Mouse (Mus musculus): ENCODE measurements around the gene Stat5b.

- TF ChIP-seq CTCF (IDR thresholded peaks at IDR 0.05; ENCODE audit: borderline replicate concordance, insufficient read depth, low read length) (no peak), POLR2A (IDR thresholded peaks at IDR 0.05; ENCODE audit: low read depth, low read length) (no peak)
Measured at GRCm38 (mm10) chr11:100855178-100855577, 4.7 kb upstream of the Stat5b start.
